Mouse (Mus musculus) left cerebral cortex, adult 9 months (tissue): ENCODE data around the gene Tbx4.

Experiments used
- DNase-seq, 2 experiments: peaks; one replicate each; pipeline ENCODE4 v3.0.0; 2022; ENCODE audit warnings: low spot score in 2 of 2

Tbx4 gene

GRCm38 (mm10) chr11:85857997-85858698 is 28.1 kb upstream of the Tbx4 start:
- DNase-seq = no peak

DNA sequence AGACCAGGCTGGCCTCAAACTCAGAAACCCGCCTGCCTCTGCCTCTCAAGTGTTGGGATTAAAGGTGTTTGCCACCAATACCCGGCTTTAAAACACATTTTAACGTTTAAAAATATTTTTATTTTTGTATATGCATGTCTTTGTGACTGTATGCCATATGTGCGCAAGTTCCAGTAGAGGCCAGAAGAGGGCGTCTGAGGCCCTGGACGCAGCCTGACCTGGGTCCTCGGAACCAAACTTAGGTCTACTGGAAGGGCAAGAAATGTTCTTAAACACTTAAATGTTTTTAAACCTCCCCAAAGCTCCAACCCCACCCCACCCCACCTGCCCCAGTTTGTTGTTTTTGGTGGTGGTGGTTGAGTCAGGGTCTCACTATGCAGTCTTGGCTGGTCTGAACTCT is 21.9 kb upstream of the Tbx4 start:
- DNase-seq = no peak

GRCm38 (mm10) chr11:85876059-85876788 is 10.0 kb upstream of the Tbx4 start:
- no peak for DNase-seq

GRCm38 (mm10) chr11:85884498-85884897 is 1.7 kb upstream of the Tbx4 start:
- DNase-seq = no peak

- DNase-seq = no peak
These were observed 185 bp downstream of the Tbx4 start for GRCm38 (mm10) chr11:85886429-85886785.

DNA sequence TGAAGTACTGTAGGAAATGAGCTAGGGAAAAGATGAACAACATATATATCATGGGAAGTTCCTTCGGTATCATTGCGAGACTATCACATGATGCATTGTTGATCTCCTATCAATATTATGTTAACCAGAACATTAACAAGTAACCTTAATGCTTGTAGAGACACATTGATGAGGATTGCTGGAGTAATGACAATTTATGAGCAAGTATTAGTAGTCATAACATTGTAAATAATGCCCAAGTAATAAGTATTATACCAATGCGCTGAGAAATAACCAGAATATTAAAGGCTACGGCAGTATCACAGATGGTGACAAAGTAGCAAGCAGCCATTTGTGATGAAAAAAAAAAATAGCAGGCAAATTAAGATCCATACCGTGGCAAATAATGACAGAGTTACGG is 1.1 kb downstream of the Tbx4 start:
- DNase-seq = no peak

DNA sequence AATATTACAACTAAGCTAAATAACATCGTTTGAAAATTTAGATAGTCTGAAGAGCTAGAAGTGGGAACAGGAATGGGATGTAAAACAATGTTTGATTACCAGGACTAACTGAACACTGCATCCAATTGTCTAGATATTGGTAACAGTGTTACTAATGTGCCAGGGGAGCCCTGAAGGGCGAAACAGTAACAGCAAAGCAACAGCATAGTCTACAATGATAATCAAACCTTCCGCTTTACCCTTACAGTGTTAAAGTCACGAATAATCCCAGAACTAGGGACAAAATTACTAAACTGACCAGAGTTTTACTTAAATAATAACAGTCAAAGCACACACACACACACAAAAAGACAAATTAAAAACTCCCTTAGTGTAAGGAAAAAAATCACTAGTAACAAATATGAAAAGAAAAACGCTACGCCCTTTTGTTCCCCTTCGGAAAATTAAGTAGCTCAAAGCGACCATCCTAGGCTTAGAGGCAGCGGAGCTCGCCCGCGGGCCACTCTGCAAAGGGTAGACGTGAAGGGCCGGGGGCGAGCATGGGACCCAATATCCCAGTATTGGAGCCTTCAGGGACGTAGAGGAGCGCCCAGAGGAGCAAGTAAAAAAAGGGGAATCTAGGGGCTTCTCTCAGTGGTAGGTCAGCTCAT is 1.7 kb downstream of the Tbx4 start:
- no peak for DNase-seq

GRCm38 (mm10) chr11:85888451-85888961 is 2.3 kb downstream of the Tbx4 start:
- DNase-seq = no peak

GRCm38 (mm10) chr11:85889056-85889729 is 3.0 kb downstream of the Tbx4 start:
- DNase-seq = no peak

DNA sequence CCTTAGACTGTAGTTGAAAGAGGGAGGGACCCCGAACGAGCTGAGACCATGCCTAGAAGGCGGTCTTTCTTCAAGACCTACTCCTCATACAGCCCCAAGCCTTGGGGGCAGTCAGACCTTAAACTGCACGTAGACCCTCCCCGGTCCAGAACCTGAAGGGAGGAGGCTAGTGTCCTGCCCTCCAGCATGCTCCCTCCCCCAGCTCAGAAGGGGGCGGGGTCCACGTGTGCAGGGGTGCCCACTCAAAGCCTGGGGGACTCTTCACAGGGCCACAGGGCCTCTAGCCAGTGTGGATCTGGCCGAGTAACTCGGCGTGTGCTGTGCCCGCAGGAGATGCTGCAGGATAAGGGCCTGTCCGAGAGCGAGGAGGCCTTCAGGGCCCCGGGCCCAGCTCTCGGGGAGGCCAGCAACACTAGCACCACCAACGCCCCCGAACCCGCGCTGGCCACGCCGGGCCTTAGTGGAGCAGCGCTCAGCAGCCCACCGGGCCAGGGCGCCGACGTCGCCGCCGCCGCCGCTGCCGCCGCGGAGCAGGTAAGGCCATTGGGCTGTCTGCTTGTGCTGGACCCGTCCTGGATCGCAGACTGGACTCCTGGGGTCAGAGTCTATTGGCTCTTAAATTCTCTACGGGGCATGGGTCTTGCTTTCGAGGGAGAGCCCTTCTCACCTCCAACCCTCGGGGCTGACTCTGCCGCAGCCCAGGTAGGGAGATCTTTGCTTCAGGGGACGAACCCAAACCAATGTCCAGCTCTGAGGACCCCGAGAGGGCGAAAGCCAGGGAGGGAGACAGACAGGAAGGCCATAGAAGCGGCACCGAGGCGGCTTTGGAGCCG is 3.7 kb downstream of the Tbx4 start:
- DNase-seq = no peak

DNA sequence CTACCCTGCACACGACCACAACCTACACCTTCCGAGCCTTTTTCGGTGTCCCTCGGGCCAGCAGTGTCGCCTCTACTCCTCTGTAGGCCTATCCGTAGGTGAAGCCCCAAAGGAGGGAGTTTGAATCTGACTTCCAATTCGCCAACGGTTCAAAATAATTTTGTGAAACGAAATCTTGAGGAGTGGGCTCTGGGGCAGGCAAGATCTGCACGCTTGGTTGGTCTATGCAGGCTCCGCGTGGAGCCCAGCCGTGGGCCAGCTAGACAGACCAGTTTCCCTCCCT is 4.3 kb downstream of the Tbx4 start:
- no peak for DNase-seq

GRCm38 (mm10) chr11:85891010-85891691 is 4.9 kb downstream of the Tbx4 start:
- DNase-seq = no peak

DNA sequence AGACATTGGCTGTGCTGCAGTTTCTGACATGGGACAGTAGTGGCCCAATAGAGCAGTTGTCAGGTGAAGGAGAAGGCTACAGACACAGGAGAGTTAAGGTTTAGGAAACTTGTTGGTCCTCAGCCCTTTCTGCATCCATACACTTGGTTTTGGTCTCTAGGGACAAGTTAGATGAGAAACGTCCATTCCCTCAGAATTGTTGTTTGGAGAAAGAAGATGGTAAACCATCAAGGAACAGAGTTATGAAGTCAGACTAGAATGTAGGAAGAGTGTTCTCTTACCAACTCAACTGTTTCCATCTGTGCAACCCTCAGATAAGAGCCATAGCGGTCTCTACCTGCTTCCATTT is 5.4 kb downstream of the Tbx4 start:
- no peak for DNase-seq

- DNase-seq = no peak
These were observed 6.5 kb downstream of the Tbx4 start for GRCm38 (mm10) chr11:85892771-85893170.

DNA sequence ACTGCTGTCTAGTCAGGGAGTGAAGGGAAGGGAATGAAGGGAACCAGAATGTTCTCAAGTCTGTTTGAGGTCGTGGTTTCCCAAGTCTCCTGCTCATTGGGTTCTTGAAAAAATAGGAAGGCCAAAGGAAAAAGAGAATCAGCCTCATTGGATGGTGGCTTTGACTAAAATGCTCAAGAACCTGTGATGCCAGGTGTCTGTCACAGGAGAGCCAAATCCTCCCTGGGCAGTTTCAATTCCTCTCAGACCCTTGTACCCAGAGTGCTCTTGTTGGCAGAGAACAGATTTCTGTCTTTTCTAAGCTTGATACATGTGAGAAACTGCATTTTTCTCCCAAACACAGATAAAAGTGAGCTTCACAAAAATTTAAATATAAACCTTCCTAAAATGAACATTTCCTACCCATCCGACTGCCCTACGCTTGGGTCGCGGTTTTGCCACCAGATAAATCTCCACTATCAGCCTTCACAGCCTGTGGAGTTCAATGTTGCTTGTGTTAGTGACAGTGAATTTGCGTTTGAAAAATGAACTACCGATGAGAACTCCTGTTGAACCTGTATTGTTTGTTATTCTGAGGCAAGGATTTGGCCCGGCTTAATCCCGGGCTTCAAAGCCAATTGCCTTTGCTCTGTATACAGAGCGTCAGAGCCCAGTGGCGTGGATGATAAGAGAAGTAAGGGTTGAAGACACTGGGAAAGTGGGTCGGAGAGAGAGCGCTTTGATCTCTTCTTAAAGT is 7.3 kb downstream of the Tbx4 start:
- no peak for DNase-seq

GRCm38 (mm10) chr11:85894136-85894530 is 7.9 kb downstream of the Tbx4 start:
- no peak for DNase-seq

DNA sequence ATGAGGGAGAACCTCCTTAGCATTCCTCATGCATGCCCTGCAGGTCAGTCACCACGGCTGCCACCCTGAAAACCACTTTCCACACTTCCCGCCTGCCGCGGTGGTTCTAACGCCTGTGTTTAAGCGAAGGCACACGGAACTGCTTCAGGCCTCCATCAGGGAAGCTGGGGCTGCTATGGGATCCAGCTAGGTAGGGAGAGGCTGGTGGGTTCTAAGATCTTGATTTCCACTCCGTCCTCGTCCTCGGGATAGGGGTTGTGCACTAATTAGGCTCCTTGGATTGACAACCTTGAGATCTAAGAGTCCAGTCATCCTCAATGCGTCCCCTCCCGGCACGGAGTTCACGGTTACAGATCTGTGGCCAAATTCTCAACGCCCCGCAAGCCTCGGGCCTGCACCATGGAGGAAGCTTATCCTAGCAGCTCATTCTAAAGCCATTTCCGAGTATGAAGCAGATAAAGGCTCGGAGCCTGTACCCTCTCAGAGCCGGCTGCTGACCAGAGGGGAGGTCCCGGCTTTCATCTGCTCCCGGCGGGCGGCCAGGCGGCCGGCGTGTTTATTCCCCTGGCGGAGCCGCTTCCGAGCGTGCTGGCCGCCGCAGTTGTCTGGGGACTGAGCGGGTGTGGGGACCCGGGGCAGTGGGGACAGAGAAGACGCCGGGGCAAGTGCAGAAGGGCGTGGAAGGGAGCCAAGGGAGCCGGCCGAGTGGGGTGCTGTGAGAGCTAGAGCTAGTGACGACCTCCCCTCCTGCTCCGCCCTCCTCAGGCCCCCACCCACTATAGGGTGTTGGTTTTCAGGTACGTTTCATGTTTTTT is 8.7 kb downstream of the Tbx4 start:
- DNase-seq = no peak

- no peak for DNase-seq
These were observed 10.2 kb downstream of the Tbx4 start for GRCm38 (mm10) chr11:85896335-85896985.

GRCm38 (mm10) chr11:85900291-85900690 is 14.1 kb downstream of the Tbx4 start:
- DNase-seq = no peak
